In genomic region chr3:37173285-37173684, GRCm38 (mm10) we compare ENCODE assay signal across 24 mouse cellular contexts. TPM values are rescaled to one million over a fixed set of nuclear protein-coding genes. Genes with fewer than 3 reads are reported as not detected.
DNase-seq lines count a peak whose midpoint lies in the region; ATAC-seq and TF ChIP-seq lines count a peak whose summit lies in the region.
"Had no signal": no experiment of that assay in that cellular context is flagged by ENCODE, and none has a peak within 500 bp of the region (broad histone marks: within the 10 kb centered on the region; RNA-seq: fewer than 3 reads in every experiment).

No protein-coding gene starts in this region.

- H3K4me3 ChIP-seq in embryonic fibroblast, embryonic 13.5 days (ENCODE audit: insufficient read depth, low read length) = no peak overlapping the region
- no peak overlapping the region for H3K4me3 ChIP-seq in midbrain, embryonic 11.5 days (ENCODE audit: low read depth, low read length)
- no peak overlapping the region for H3K4me3 ChIP-seq in midbrain, embryonic 13.5 days (replicated peaks)
- H3K4me3 ChIP-seq: erythroblast, embryonic 14.5 days; hindbrain, embryonic 10.5 days; megakaryocyte, embryonic 14.5 days had no signal

- H3K9me3 ChIP-seq in midbrain, embryonic 11.5 days (ENCODE audit: control insufficient read depth, low read length) = no peaks in the 10 kb centered on the region
- no peaks in the 10 kb centered on the region for H3K9me3 ChIP-seq in midbrain, embryonic 13.5 days

- no peaks in the 10 kb centered on the region for H3K36me3 ChIP-seq in midbrain, embryonic 11.5 days (ENCODE audit: control insufficient read depth, insufficient read depth, low read length)
- H3K36me3 ChIP-seq in midbrain, embryonic 13.5 days = no peaks in the 10 kb centered on the region
- H3K36me3 ChIP-seq: hindbrain, embryonic 10.5 days had no signal

- H3K4me1 ChIP-seq in embryonic fibroblast, embryonic 13.5 days (ENCODE audit: control insufficient read depth, insufficient read depth, low read length) = peaks cover 11% of the 10 kb centered on the region; the same call in 1 of the 2 replicates
- H3K4me1 ChIP-seq in midbrain, embryonic 11.5 days (ENCODE audit: control insufficient read depth, insufficient read depth, low read length) = no peaks in the 10 kb centered on the region
- H3K4me1 ChIP-seq in midbrain, embryonic 13.5 days (replicated peaks) = no peaks in the 10 kb centered on the region
- H3K4me1 ChIP-seq: hindbrain, embryonic 10.5 days had no signal

- DNase-seq in CD4-positive helper T cell, adult 2 months (ENCODE audit: low read depth, low spot score) = peak; percentile 82
- DNase-seq in MEL-GATA-1-ER (ENCODE audit: extremely low read depth, low read depth) = peak; percentile 34
- no peak for DNase-seq in midbrain, embryonic 11.5 days (ENCODE audit: low spot score, missing footprints)
- no peak for DNase-seq in cerebellum, adult 11-12 months
- no peak for DNase-seq in adrenal gland, postnatal 14 days
- DNase-seq: adrenal gland, adult 8-10 months; cerebellum, adult 9-11 months; layer of hippocampus, postnatal 36 days; left cerebral cortex, postnatal 4 days; lung, adult 18-20 months; thymus, postnatal 14 days had no signal

- no peaks in the 10 kb centered on the region for H3K27me3 ChIP-seq in midbrain, embryonic 11.5 days (ENCODE audit: control insufficient read depth, insufficient read depth, low read length)
- H3K27me3 ChIP-seq in midbrain, embryonic 13.5 days = no peaks in the 10 kb centered on the region

- no peak for TF ChIP-seq CTCF in embryonic fibroblast, embryonic 13.5 days (IDR thresholded peaks at IDR 0.05; ENCODE audit: borderline replicate concordance, insufficient read depth, low read length)

- WGBS in midbrain, embryonic 11.5 days = 89% methylated on average over 8 of the region's 8 CpGs
- WGBS in midbrain, embryonic 13.5 days = 93% methylated on average over 8 of the region's 8 CpGs

- no peak overlapping the region for H3K9ac ChIP-seq in midbrain, embryonic 11.5 days (ENCODE audit: low read length)
- H3K9ac ChIP-seq in midbrain, embryonic 13.5 days (replicated peaks) = no peak overlapping the region

- H3K27ac ChIP-seq in embryonic fibroblast, embryonic 13.5 days (ENCODE audit: insufficient read depth, low read length) = peak overlapping the region; percentile 81
- H3K27ac ChIP-seq in midbrain, embryonic 11.5 days (ENCODE audit: low read depth, low read length) = no peak overlapping the region
- H3K27ac ChIP-seq in midbrain, embryonic 13.5 days = no peak overlapping the region
- H3K27ac ChIP-seq: hindbrain, embryonic 10.5 days had no signal

- no peak for TF ChIP-seq POLR2A in embryonic fibroblast, embryonic 13.5 days (IDR thresholded peaks at IDR 0.05; ENCODE audit: low read depth, low read length)

- H3K4me2 ChIP-seq in midbrain, embryonic 11.5 days = no peak overlapping the region
- no peak overlapping the region for H3K4me2 ChIP-seq in midbrain, embryonic 13.5 days (replicated peaks)

- ATAC-seq in megakaryocyte progenitor cell, adult 5-6 weeks (replicated peaks; ENCODE audit: poor library complexity) = peak; percentile 90
- no peak for ATAC-seq in midbrain, embryonic 11.5 days (ENCODE audit: low FRiP score)
- no peak for ATAC-seq in midbrain, embryonic 13.5 days
- ATAC-seq: forebrain, embryonic 16.5 days had no signal

RNA-seq across cellular contexts. Expression of gene Il2, which starts 47.5 kb away (rescaled TPM):
- 0.70 and 1.1 TPM in 2 replicates for polyA plus RNA-seq in embryonic fibroblast, embryonic 13.5 days (2011; ENCODE audit: insufficient read length, low read depth, missing spikeins)
- 0.17 and 0.81 TPM in 2 replicates for total RNA-seq in megakaryocyte progenitor cell, adult 5-6 weeks (2015)
- total RNA-seq in megakaryocyte progenitor cell, adult 5-6 weeks (2017) = 0.12 TPM in 1 of 2 replicates, not detected in the other
- 0.39 and 0.49 TPM in 2 replicates for polyA plus RNA-seq in midbrain, embryonic 11.5 days (2014; fragmentation: Nextera tagmentation; extraction: Ambion mirVana)
- 0.37 and 0.43 TPM in 2 replicates for polyA plus RNA-seq in midbrain, embryonic 13.5 days (2015; fragmentation: Nextera tagmentation; extraction: Ambion mirVana)
- total RNA-seq in adrenal gland, postnatal 14 days (2021) = not detected in 2 replicates
- total RNA-seq: adrenal gland, adult 8-10 months; layer of hippocampus, postnatal 36 days; left cerebral cortex, postnatal 4 days; liver, adult 2 months had no signal
- polyA plus RNA-seq: erythroblast, embryonic 14.5 days; large intestine, adult 2 months; liver, adult 2 months had no signal

RNA-seq across cellular contexts. Expression of gene Il21, which starts 59.2 kb away (rescaled TPM):
- not detected in 2 replicates for polyA plus RNA-seq in embryonic fibroblast, embryonic 13.5 days (2011; ENCODE audit: insufficient read length, low read depth, missing spikeins)
- total RNA-seq in megakaryocyte progenitor cell, adult 5-6 weeks (2015) = not detected in 2 replicates
- not detected in 2 replicates for total RNA-seq in megakaryocyte progenitor cell, adult 5-6 weeks (2017)
- polyA plus RNA-seq in midbrain, embryonic 11.5 days (2014; fragmentation: Nextera tagmentation; extraction: Ambion mirVana) = not detected in 2 replicates
- 0.22 TPM in 1 of 2 replicates, not detected in the other for polyA plus RNA-seq in midbrain, embryonic 13.5 days (2015; fragmentation: Nextera tagmentation; extraction: Ambion mirVana)
- total RNA-seq in adrenal gland, postnatal 14 days (2021) = not detected in 2 replicates
- total RNA-seq: layer of hippocampus, postnatal 36 days; left cerebral cortex, postnatal 4 days; liver, adult 2 months had no signal
- polyA plus RNA-seq: erythroblast, embryonic 14.5 days; forebrain, embryonic 16.5 days; heart, embryonic 14.5 days; hindbrain, embryonic 10.5 days; intestine, embryonic 14.5 days; kidney, embryonic 14.5 days; liver, adult 2 months; neural tube, embryonic 14.5 days had no signal

Comparison
In these comparisons a context has a peak if more than half of its experiments do, and no peak if none do; other contexts are left out.
1. DNase-seq: peak in CD4-positive helper T cell, adult 2 months (single experiment) and MEL-GATA-1-ER (single experiment); none in midbrain, embryonic 11.5 days (single experiment), cerebellum, adult 11-12 months (single experiment) and adrenal gland, postnatal 14 days (single experiment).